ENCODE assay signal across 8 mouse cellular contexts in genomic region chr3:87755964-87756363, GRCm38 (mm10). TPM values are rescaled to one million over a fixed set of nuclear protein-coding genes. Genes with fewer than 3 reads are reported as not detected.
A peak's percentile ranks its signal among the peaks of the same experiment; 100 is the strongest.
DNase-seq lines count a peak whose midpoint lies in the region; ATAC-seq and TF ChIP-seq lines count a peak whose summit lies in the region.

No protein-coding gene starts in this region.

- peak; percentile 99 for ATAC-seq in frontal cortex, adult (ENCODE audit: low TSS enrichment)
- ATAC-seq in neural tube, embryonic 15.5 days (ENCODE audit: low FRiP score): peak; percentile 88

- peak; percentile 81 to 88 for DNase-seq in cerebellum, adult 2 months
- DNase-seq in heart, postnatal 4 days: peak; percentile 94
- DNase-seq in layer of hippocampus, adult 2 months (ENCODE audit: low spot score in 2 of 2): peak; percentile 79 to 92
- DNase-seq in lung, adult 18-20 months: peak; percentile 80 to 84

- H3K4me2 ChIP-seq in neural tube, embryonic 15.5 days: peak overlapping the region; percentile 65

- H3K36me3 ChIP-seq in ES-Bruce4 (ENCODE audit: control insufficient read depth, insufficient read depth, low read length, poor library complexity, severe bottlenecking): no peaks in the 10 kb centered on the region
- no peaks in the 10 kb centered on the region for H3K36me3 ChIP-seq in neural tube, embryonic 15.5 days
- H3K36me3 ChIP-seq in testis, adult 2 months (ENCODE audit: control insufficient read depth, insufficient read depth, low read length): no peaks in the 10 kb centered on the region

- 3% methylated on average over 24 of the region's 24 CpGs for WGBS in cerebellum, adult 2 months
- 2% methylated on average over 23 of the region's 24 CpGs for WGBS in neural tube, embryonic 15.5 days

- peak overlapping the region; percentile 20; the same call in 1 of the 2 replicates for H3K9ac ChIP-seq in ES-Bruce4 (ENCODE audit: low read depth, poor library complexity, severe bottlenecking)
- peak overlapping the region; percentile 20; the same call in 1 of the 2 replicates for H3K9ac ChIP-seq in neural tube, embryonic 15.5 days (replicated peaks)

- no peak for TF ChIP-seq POLR2A in ES-Bruce4 (IDR thresholded peaks at IDR 0.05; ENCODE audit: insufficient read depth, low read length)
- peak; percentile 23; the same call in 1 of the 2 replicates for TF ChIP-seq POLR2A in cerebellum, adult 2 months (IDR thresholded peaks at IDR 0.05; ENCODE audit: borderline replicate concordance, insufficient read depth, low read length)
- no peak for TF ChIP-seq POLR2A in testis, adult 2 months (IDR thresholded peaks at IDR 0.05; ENCODE audit: control insufficient read depth, low read depth, low read length)

- no peaks in the 10 kb centered on the region for H3K9me3 ChIP-seq in ES-Bruce4 (replicated peaks; ENCODE audit: control insufficient read depth, insufficient read depth, low read length, poor library complexity, severe bottlenecking)
- no peaks in the 10 kb centered on the region for H3K9me3 ChIP-seq in neural tube, embryonic 15.5 days (replicated peaks)

- H3K27me3 ChIP-seq in ES-Bruce4 (ENCODE audit: control insufficient read depth, insufficient read depth, low read length, poor library complexity, severe bottlenecking): no peaks in the 10 kb centered on the region
- no peaks in the 10 kb centered on the region for H3K27me3 ChIP-seq in cerebellum, adult 2 months (ENCODE audit: control insufficient read depth, insufficient read depth, low read length)
- peaks cover 14% of the 10 kb centered on the region for H3K27me3 ChIP-seq in neural tube, embryonic 15.5 days (replicated peaks)
- H3K27me3 ChIP-seq in testis, adult 2 months (ENCODE audit: control insufficient read depth, insufficient read depth, low read length): no peaks in the 10 kb centered on the region

- TF ChIP-seq EP300 in ES-Bruce4 (IDR thresholded peaks at IDR 0.05; ENCODE audit: insufficient read depth, low read depth, low read length): no peak

- TF ChIP-seq CTCF in ES-Bruce4 (IDR thresholded peaks at IDR 0.05; ENCODE audit: low read depth, low read length): peak; percentile 97
- peak; percentile 89 for TF ChIP-seq CTCF in cerebellum, adult 2 months (IDR thresholded peaks at IDR 0.05; ENCODE audit: borderline replicate concordance, insufficient read depth, low read depth, low read length)
- TF ChIP-seq CTCF in layer of hippocampus, adult 2 months (conservative IDR thresholded peaks at IDR 0.05): peak; percentile 98
- TF ChIP-seq CTCF in testis, adult 2 months (IDR thresholded peaks at IDR 0.05; ENCODE audit: control insufficient read depth, insufficient read depth, insufficient replicate concordance, low read depth, low read length): peak; percentile 88

- H3K27ac ChIP-seq in ES-Bruce4 (ENCODE audit: insufficient read depth, low read length): no peak overlapping the region
- no peak overlapping the region for H3K27ac ChIP-seq in cerebellum, adult 2 months (ENCODE audit: insufficient read depth, low read length)
- H3K27ac ChIP-seq in layer of hippocampus, adult 2 months: 0 out of 2 replicates have a peak overlapping the region, but pooled peaks have one; percentile 46
- H3K27ac ChIP-seq in neural tube, embryonic 15.5 days (replicated peaks): no peak overlapping the region
- no peak overlapping the region for H3K27ac ChIP-seq in testis, adult 2 months (ENCODE audit: control insufficient read depth, insufficient read depth, low read depth, low read length)

- H3K4me3 ChIP-seq in ES-Bruce4 (ENCODE audit: low read depth, low read length): peak overlapping the region; percentile 15
- peak overlapping the region; percentile 48 for H3K4me3 ChIP-seq in cerebellum, adult 2 months (replicated peaks; ENCODE audit: insufficient read depth, low read depth, low read length)
- H3K4me3 ChIP-seq in layer of hippocampus, adult 2 months: peak overlapping the region; percentile 41
- peak overlapping the region; percentile 35 for H3K4me3 ChIP-seq in neural tube, embryonic 15.5 days (replicated peaks)
- H3K4me3 ChIP-seq in testis, adult 2 months (ENCODE audit: control insufficient read depth, low read depth, low read length): peak overlapping the region; percentile 24

- no peaks in the 10 kb centered on the region for H3K4me1 ChIP-seq in ES-Bruce4 (ENCODE audit: control insufficient read depth, insufficient read depth, low read length)
- H3K4me1 ChIP-seq in cerebellum, adult 2 months (ENCODE audit: control insufficient read depth, insufficient read depth, low read length): no peaks in the 10 kb centered on the region
- H3K4me1 ChIP-seq in neural tube, embryonic 15.5 days: peaks cover 9% of the 10 kb centered on the region
- H3K4me1 ChIP-seq in testis, adult 2 months (ENCODE audit: control insufficient read depth, insufficient read depth, low read length): peaks cover 21% of the 10 kb centered on the region

RNA-seq across cellular contexts. Expression of gene Lrrc71, which starts 7.5 kb away (rescaled TPM):
- polyA plus RNA-seq in ES-Bruce4 (2011; ENCODE audit: insufficient read depth, insufficient read length, low read depth, missing spikeins): not detected in 2 replicates
- 0.47 and 0.70 TPM in 2 replicates for polyA plus RNA-seq in cerebellum, adult 2 months (2012; rRNA removed)
- under 1 TPM; 0.50 to 0.57 TPM for total RNA-seq in heart, postnatal 4 days (2021)
- 1 to 10 TPM in 1 of 2 experiments, under 1 TPM in 1; 0.91 to 1.9 TPM for total RNA-seq in layer of hippocampus, adult 2 months (2021)
- 0.44 and 1.0 TPM in 2 replicates for polyA plus RNA-seq in neural tube, embryonic 15.5 days (2015; fragmentation: Nextera tagmentation; extraction: Ambion mirVana)
- 135 and 136 TPM in 2 replicates for polyA plus RNA-seq in testis, adult 2 months (2012; rRNA removed)

RNA-seq across cellular contexts. Expression of gene Ntrk1, which starts 39.0 kb away (rescaled TPM):
- polyA plus RNA-seq in ES-Bruce4 (2011; ENCODE audit: insufficient read depth, insufficient read length, low read depth, missing spikeins): 0.26 and 0.46 TPM in 2 replicates
- 2.5 and 2.8 TPM in 2 replicates for polyA plus RNA-seq in cerebellum, adult 2 months (2012; rRNA removed)
- under 1 TPM; 0.09 to 0.10 TPM for total RNA-seq in heart, postnatal 4 days (2021)
- total RNA-seq in layer of hippocampus, adult 2 months (2021): under 1 TPM; 0.13 to 0.27 TPM
- 41.2 and 50.1 TPM in 2 replicates for polyA plus RNA-seq in neural tube, embryonic 15.5 days (2015; fragmentation: Nextera tagmentation; extraction: Ambion mirVana)
- polyA plus RNA-seq in testis, adult 2 months (2012; rRNA removed): 0.64 and 0.94 TPM in 2 replicates

RNA-seq across cellular contexts. Expression of gene Insrr, which starts 40.8 kb away (rescaled TPM):
- 0.35 TPM in 1 of 2 replicates, not detected in the other for polyA plus RNA-seq in ES-Bruce4 (2011; ENCODE audit: insufficient read depth, insufficient read length, low read depth, missing spikeins)
- polyA plus RNA-seq in cerebellum, adult 2 months (2012; rRNA removed): 1.3 and 1.4 TPM in 2 replicates
- under 1 TPM in 1 of 2 experiments, not detected in 1; 0.07 TPM for total RNA-seq in heart, postnatal 4 days (2021)
- under 1 TPM; 0.18 to 0.39 TPM for total RNA-seq in layer of hippocampus, adult 2 months (2021)
- 1.1 and 2.0 TPM in 2 replicates for polyA plus RNA-seq in neural tube, embryonic 15.5 days (2015; fragmentation: Nextera tagmentation; extraction: Ambion mirVana)
- 0.06 and 0.17 TPM in 2 replicates for polyA plus RNA-seq in testis, adult 2 months (2012; rRNA removed)

Comparison
In these comparisons a context has a peak if more than half of its experiments do, and no peak if none do; other contexts are left out.
1. RNA of gene Lrrc71, which starts 7.5 kb away (polyA plus RNA-seq): 135 to 136 TPM in testis, adult 2 months; 0.47 to 0.70 TPM in cerebellum, adult 2 months, 0.44 to 1.0 TPM in neural tube, embryonic 15.5 days and not detected in ES-Bruce4; every median in the first group is over 10 times any median in the second.
2. RNA of gene Ntrk1, which starts 39.0 kb away (polyA plus RNA-seq): 41.2 to 50.1 TPM in neural tube, embryonic 15.5 days; 2.5 to 2.8 TPM in cerebellum, adult 2 months, 0.64 to 0.94 TPM in testis, adult 2 months and 0.26 to 0.46 TPM in ES-Bruce4; every median in the first group is over 10 times any median in the second.
3. Peak in every context shown above with its lines, with median percentiles within 50 percentile points of each other: H3K4me3 ChIP-seq, CTCF ChIP-seq and DNase-seq.